Mouse (Mus musculus) stomach, postnatal 0 days (tissue): ENCODE results near the gene Sh3glb1.

ENCODE experiments used
- CTCF ChIP-seq: IDR thresholded peaks from 2 replicates; pipeline ENCODE4 v1.5.1; 2016; ENCODE audit warnings: antibody characterized with exemption, low read depth, mild to moderate bottlenecking, moderate library complexity
- EP300 ChIP-seq: optimal IDR thresholded peaks from 2 replicates; pipeline ENCODE3; 2016; ENCODE audit warnings: antibody characterized with exemption

- TF ChIP-seq CTCF (no peak), EP300 (no peak)
Measured at GRCm38 (mm10) chr3:144760592-144761309, 40.6 kb upstream of the Sh3glb1 start, which contains the start of gene Clca3a1.
